Mouse (Mus musculus) limb, embryonic 13.5 days (tissue): ENCODE results near the gene Nfib. TPM values are rescaled to one million over a fixed set of nuclear protein-coding genes. Genes with fewer than 3 reads are reported as not detected.

ENCODE experiments used
- ATAC-seq: fragments of 200-750 bp; cut with Nextera tagmentation; 2 replicates; pipeline ENCODE4 v1.8.0; 2017; ENCODE audit warnings: low read depth, moderate number of reproducible peaks, moderate TSS enrichment; ENCODE audit not compliant: low FRiP score
- H3K27ac ChIP-seq: fragments of 300-500 bp; sonication (generic); 2 replicates; pipeline ENCODE4 v1.5.1; 2015; ENCODE audit warnings: inconsistent platforms, mild to moderate bottlenecking, moderate library complexity
- H3K27me3 ChIP-seq: fragments of 300-500 bp; sonication (generic); 2 replicates; pipeline ENCODE4 v1.6.1; 2015; ENCODE audit warnings: mild to moderate bottlenecking, inconsistent platforms
- H3K36me3 ChIP-seq: fragments of 300-500 bp; sonication (generic); 2 replicates; pipeline ENCODE4 v1.6.1; 2015; ENCODE audit warnings: inconsistent platforms, mild to moderate bottlenecking, moderate library complexity
- H3K4me1 ChIP-seq: fragments of 300-500 bp; sonication (generic); 2 replicates; pipeline ENCODE4 v1.6.1; 2015; ENCODE audit warnings: inconsistent platforms
- H3K4me2 ChIP-seq: fragments of 300-500 bp; sonication (generic); replicated peaks from 2 replicates; pipeline ENCODE4 v1.6.1; 2015; ENCODE audit warnings: inconsistent platforms, mild to moderate bottlenecking, moderate library complexity
- H3K4me3 ChIP-seq: fragments of 300-500 bp; sonication (generic); 2 replicates; pipeline ENCODE4 v1.5.1; 2015; ENCODE audit warnings: moderate library complexity, mild to moderate bottlenecking, inconsistent platforms
- H3K9ac ChIP-seq: fragments of 300-500 bp; sonication (generic); 2 replicates; pipeline ENCODE4 v1.6.1; 2015; ENCODE audit warnings: mild to moderate bottlenecking, inconsistent platforms
- H3K9me3 ChIP-seq: fragments of 300-500 bp; sonication (generic); 2 replicates; pipeline ENCODE4 v1.6.1; 2016; ENCODE audit warnings: inconsistent platforms
- WGBS: fragments of 180-500 bp; shearing (Covaris S2); methylation state at CpG from one replicate; pipeline ENCODE4 v1.1.7; 2015; 5-methylcytosine and 5-hydroxymethylcytosine counted together
- polyA plus RNA-seq: library from polyadenylated mRNA; unstranded; fragments of >200 nt; fragmentation: Nextera tagmentation; extraction: Ambion mirVana; gene quantifications from 2 replicates; pipeline ENCODE4 v1.2.1, GENCODE M21; 2015

Gene Nfib
- polyA plus RNA-seq, 1 experiment from 2014 or later, result 121 TPM

- Histone ChIP-seq H3K4me1 (peaks cover 43% of the 10 kb centered on the region), H3K4me3 (no peak overlapping the region), H3K36me3 (0 out of 2 replicates have a peak, but pooled peaks cover 3% of the 10 kb centered on the region), H3K27ac (no peak overlapping the region; the same call in 1 of the 2 replicates), H3K9ac (no peak overlapping the region), H3K9me3 (no peaks in the 10 kb centered on the region), H3K27me3 (no peaks in the 10 kb centered on the region), H3K4me2 (no peak overlapping the region)
- 32% methylated on average over 4 of the region's 4 CpGs for WGBS
- ATAC-seq, result no peak
These were observed 289.7 kb downstream of the Nfib start for GRCm38 (mm10) chr4:82415817-82416216.

GRCm38 (mm10) chr4:82412651-82413050 lies 292.9 kb downstream of the Nfib start:
- Histone ChIP-seq H3K9me3 (no peaks in the 10 kb centered on the region), H3K27ac (peak overlapping the region; percentile 39; the same call in 1 of the 2 replicates), H3K36me3 (no peaks in the 10 kb centered on the region), H3K4me3 (no peak overlapping the region), H3K9ac (no peak overlapping the region), H3K4me1 (peaks cover 58% of the 10 kb centered on the region), H3K27me3 (no peaks in the 10 kb centered on the region), H3K4me2 (peak overlapping the region; percentile 9; the same call in 1 of the 2 replicates)
- 53% methylated on average over 7 of the region's 7 CpGs for WGBS
- peak; percentile 55; the same call in 1 of the 2 replicates for ATAC-seq

GRCm38 (mm10) chr4:82411965-82412364 lies 293.6 kb downstream of the Nfib start:
- no peak overlapping the region for H3K4me2 ChIP-seq
- 29% methylated on average over 5 of the region's 5 CpGs for WGBS
- ATAC-seq, result no peak
- no peaks in the 10 kb centered on the region for H3K36me3 ChIP-seq
- peaks cover 62% of the 10 kb centered on the region for H3K4me1 ChIP-seq
- no peak overlapping the region for H3K27ac ChIP-seq
- no peak overlapping the region for H3K4me3 ChIP-seq
- no peak overlapping the region for H3K9ac ChIP-seq
- H3K27me3 ChIP-seq, result no peaks in the 10 kb centered on the region
- no peaks in the 10 kb centered on the region for H3K9me3 ChIP-seq

GRCm38 (mm10) chr4:82408463-82409404 lies 296.8 kb downstream of the Nfib start:
- H3K27me3 ChIP-seq, result no peaks in the 10 kb centered on the region
- no peak for ATAC-seq
- no peaks in the 10 kb centered on the region for H3K9me3 ChIP-seq
- 30% methylated on average over 22 of the region's 22 CpGs for WGBS
- H3K9ac ChIP-seq, result no peak overlapping the region
- H3K4me1 ChIP-seq, result peaks cover 81% of the 10 kb centered on the region
- H3K36me3 ChIP-seq, result no peaks in the 10 kb centered on the region
- H3K4me2 ChIP-seq, result peak overlapping the region; percentile 53
- peak overlapping the region; percentile 13; the same call in 1 of the 2 replicates for H3K4me3 ChIP-seq
- H3K27ac ChIP-seq, result no peak overlapping the region

- Histone ChIP-seq H3K27me3 (no peaks in the 10 kb centered on the region), H3K27ac (no peak overlapping the region), H3K4me1 (peaks cover 82% of the 10 kb centered on the region), H3K9me3 (no peaks in the 10 kb centered on the region), H3K36me3 (no peaks in the 10 kb centered on the region), H3K4me2 (no peak overlapping the region), H3K4me3 (no peak overlapping the region), H3K9ac (no peak overlapping the region)
- no peak for ATAC-seq
- WGBS, result 79% methylated on average over 6 of the region's 6 CpGs
These were observed 299.0 kb downstream of the Nfib start for GRCm38 (mm10) chr4:82406511-82406910.

GRCm38 (mm10) chr4:82405791-82406190 lies 299.8 kb downstream of the Nfib start:
- Histone ChIP-seq H3K36me3 (no peaks in the 10 kb centered on the region), H3K4me1 (peaks cover 84% of the 10 kb centered on the region), H3K4me3 (no peak overlapping the region), H3K27me3 (no peaks in the 10 kb centered on the region), H3K4me2 (no peak overlapping the region), H3K9me3 (no peaks in the 10 kb centered on the region), H3K27ac (no peak overlapping the region), H3K9ac (no peak overlapping the region)
- no peak for ATAC-seq
- WGBS, result 84% methylated on average over 5 of the region's 5 CpGs

- Histone ChIP-seq H3K9ac (no peak overlapping the region), H3K4me2 (peak overlapping the region; percentile 51), H3K4me1 (peaks cover 88% of the 10 kb centered on the region)
These were observed 301.4 kb downstream of the Nfib start for GRCm38 (mm10) chr4:82403975-82404651.

GRCm38 (mm10) chr4:82402666-82403065 lies 302.9 kb downstream of the Nfib start:
- peaks cover 4% of the 10 kb centered on the region; the same call in 1 of the 2 replicates for H3K36me3 ChIP-seq
- H3K9ac ChIP-seq, result no peak overlapping the region
- H3K4me2 ChIP-seq, result no peak overlapping the region
- H3K27me3 ChIP-seq, result no peaks in the 10 kb centered on the region
- no peak overlapping the region for H3K27ac ChIP-seq
- H3K4me1 ChIP-seq, result peaks cover 84% of the 10 kb centered on the region
- H3K9me3 ChIP-seq, result no peaks in the 10 kb centered on the region
- 71% methylated on average over 9 of the region's 9 CpGs for WGBS
- no peak overlapping the region for H3K4me3 ChIP-seq
- ATAC-seq, result no peak

More at GRCm38 (mm10) chr4:82403975-82404651, 301.4 kb downstream of the Nfib start:
- no peaks in the 10 kb centered on the region for H3K9me3 ChIP-seq
- no peaks in the 10 kb centered on the region for H3K27me3 ChIP-seq
- H3K27ac ChIP-seq, result peak overlapping the region; percentile 74
- ATAC-seq, result peak; percentile 57
- 44% methylated on average over 13 of the region's 13 CpGs for WGBS
- no peaks in the 10 kb centered on the region for H3K36me3 ChIP-seq
- no peak overlapping the region for H3K4me3 ChIP-seq

- H3K9ac ChIP-seq, result no peak overlapping the region
- H3K27ac ChIP-seq, result no peak overlapping the region
- H3K4me3 ChIP-seq, result no peak overlapping the region
- H3K4me1 ChIP-seq, result peaks cover 78% of the 10 kb centered on the region
- H3K27me3 ChIP-seq, result no peaks in the 10 kb centered on the region
- H3K36me3 ChIP-seq, result peaks cover 4% of the 10 kb centered on the region; the same call in 1 of the 2 replicates
- H3K9me3 ChIP-seq, result no peaks in the 10 kb centered on the region
- H3K4me2 ChIP-seq, result no peak overlapping the region
- no peak for ATAC-seq
- 36% methylated on average over 3 of the region's 3 CpGs for WGBS
These were observed 304.0 kb downstream of the Nfib start for GRCm38 (mm10) chr4:82401450-82402061.

GRCm38 (mm10) chr4:82400536-82400935 lies 305.0 kb downstream of the Nfib start:
- WGBS, result 21% methylated on average over 5 of the region's 5 CpGs
- Histone ChIP-seq H3K36me3 (peaks cover 4% of the 10 kb centered on the region; the same call in 1 of the 2 replicates), H3K27ac (peak overlapping the region; percentile 63; the same call in 1 of the 2 replicates), H3K4me1 (peaks cover 68% of the 10 kb centered on the region), H3K4me2 (no peak overlapping the region), H3K9ac (no peak overlapping the region), H3K4me3 (no peak overlapping the region), H3K9me3 (no peaks in the 10 kb centered on the region), H3K27me3 (no peaks in the 10 kb centered on the region)
- ATAC-seq, result no peak

GRCm38 (mm10) chr4:82399406-82400380 lies 305.9 kb downstream of the Nfib start:
- H3K4me1 ChIP-seq, result peaks cover 60% of the 10 kb centered on the region
- no peak overlapping the region for H3K9ac ChIP-seq
- peaks cover 4% of the 10 kb centered on the region; the same call in 1 of the 2 replicates for H3K36me3 ChIP-seq
- no peak overlapping the region for H3K4me3 ChIP-seq
- ATAC-seq, result no peak
- 51% methylated on average over 11 of the region's 11 CpGs for WGBS
- no peaks in the 10 kb centered on the region for H3K9me3 ChIP-seq
- no peaks in the 10 kb centered on the region for H3K27me3 ChIP-seq
- H3K27ac ChIP-seq, result peak overlapping the region; percentile 40; the same call in 1 of the 2 replicates
- no peak overlapping the region for H3K4me2 ChIP-seq
